Mouse (Mus musculus): ENCODE data around the gene Mgrn1.
A peak's percentile ranks its signal among the peaks of the same experiment; 100 is the strongest.

Gene Mgrn1

DNA sequence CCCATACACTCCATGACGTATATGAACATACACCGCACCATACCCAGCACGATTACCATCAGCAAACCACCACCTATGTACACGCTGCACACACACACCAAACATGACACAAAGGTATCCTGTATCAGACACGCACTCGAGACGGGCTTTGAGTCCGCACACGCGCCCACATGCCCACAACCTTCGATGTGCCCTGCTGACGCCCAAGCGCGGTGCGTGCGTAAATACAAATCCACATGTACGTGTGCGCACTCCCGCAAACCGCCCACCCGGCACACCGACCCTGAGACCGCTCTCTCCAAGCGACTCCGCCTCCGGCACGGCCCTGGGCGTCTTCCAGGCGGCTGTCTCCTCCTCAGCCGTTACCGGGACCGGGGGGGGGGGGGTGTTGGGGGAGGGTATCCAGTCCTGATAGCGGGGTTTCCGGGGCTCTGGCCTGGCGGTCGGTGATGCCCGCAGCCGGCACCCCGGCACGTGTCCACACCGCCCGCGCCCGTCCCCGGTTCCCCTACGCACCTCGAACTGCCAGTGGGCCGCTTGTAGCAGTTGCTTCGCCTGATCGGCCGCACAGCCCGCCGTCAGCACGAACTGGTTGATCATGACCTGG lies 6.8 kb upstream of the Mgrn1 start:
- no peak for DNase-seq (ENCODE audit: low spot score)

DNA sequence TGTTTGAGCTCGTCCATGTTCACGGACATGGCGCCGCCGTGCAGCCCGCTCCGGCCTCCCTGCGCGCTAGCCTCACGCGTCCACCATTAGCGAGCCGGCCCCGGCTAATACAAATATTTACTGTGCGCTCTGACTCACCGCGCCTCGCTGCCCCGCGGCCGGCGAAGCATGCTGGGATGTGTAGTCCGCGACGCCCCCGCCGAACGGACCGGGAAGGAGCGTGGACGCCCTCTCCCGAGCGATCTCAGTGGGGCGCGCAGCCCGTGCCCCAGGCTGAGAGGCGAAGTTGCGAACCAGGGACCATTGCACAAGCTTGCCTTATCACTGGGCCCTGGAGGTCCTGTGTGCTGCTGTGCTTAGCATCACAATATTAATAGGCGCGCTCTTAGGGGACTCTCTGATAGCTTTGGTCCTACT lies 6.3 kb upstream of the Mgrn1 start:
- peak; percentile 83 for DNase-seq (ENCODE audit: low spot score)

DNA sequence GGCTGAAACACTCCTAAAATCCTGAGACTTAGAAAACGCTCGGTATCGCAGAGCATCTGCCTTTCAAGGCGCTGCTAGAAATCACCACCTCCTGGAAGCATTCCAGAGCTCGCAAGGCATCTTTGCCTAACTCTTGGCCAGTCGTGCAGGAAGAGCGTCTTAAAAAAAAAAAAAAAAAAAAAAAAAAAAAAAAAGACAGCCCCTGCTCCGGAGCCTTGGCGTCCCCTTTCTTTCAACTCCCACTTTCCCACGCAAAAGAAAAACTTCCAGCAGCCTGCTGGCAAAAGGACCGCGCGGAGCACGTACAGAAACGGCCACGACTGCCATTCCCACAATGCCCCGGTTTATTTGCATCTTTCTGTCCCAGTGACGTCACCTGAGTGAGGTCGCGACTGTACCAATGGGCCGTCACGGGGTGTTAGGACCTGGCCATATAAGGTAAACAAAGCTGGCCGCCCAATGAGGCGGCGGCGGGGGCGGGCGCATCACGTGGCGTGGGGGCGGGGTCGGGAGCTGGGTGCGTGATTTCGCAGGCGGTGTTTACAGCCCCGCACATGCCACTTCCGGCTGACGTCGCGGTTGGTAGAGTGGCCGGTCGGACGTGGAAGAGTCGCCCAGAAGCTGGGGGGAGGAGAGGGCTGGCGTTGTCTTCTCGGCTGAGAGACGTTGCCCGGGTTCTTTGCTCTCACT lies 5.8 kb upstream of the Mgrn1 start, which contains the start of gene Ubald1:
TSS of gene Ubald1 (minus strand) at position 180 of the 690 bp plus-strand sequence.
- peak; percentile 98 for DNase-seq (ENCODE audit: low spot score)

DNA sequence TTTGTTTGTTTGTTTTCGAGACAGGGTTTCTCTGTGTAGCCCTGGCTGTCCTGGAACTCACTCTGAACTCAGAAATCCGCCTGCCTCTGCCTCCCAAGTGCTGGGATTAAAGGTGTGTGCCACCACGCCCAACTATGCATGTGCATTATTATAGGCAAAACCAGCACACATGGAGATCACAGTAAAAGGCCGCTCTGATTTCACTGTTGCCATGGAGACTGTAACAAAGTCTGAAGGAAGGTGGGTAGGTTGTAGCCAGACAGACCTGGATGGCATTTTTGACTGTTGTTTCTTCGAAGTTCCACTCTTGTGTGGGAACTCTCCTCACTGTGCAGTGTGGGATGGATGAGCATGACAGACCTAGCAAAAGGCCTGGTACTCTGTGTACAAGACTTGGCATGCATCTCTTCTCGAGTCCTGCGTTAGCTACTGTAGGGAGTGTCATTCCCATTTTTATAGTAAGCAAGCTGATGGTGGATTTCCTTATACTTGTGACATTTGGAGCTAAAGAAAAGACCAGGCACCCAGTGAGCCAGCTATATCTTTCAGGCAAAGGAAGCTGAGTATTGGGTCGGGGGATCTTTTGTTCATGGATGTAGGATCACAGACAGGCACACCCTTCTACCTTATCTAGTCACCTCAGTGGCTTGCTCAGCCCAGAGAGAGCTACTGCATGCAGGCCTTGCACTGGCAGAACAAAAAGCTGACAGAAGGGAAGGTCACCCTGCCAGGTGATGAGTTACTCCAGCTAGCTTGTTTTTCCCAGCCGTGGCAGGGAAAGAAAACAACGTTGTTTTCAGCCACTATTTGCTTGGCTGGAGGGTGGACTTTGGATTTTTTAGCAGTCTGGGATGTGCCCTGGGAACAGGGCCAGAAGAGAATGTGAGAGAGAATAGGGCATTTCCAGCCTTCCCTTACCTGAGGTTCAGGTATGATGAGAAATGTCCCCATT lies 4.4 kb upstream of the Mgrn1 start:
- no peak for DNase-seq (ENCODE audit: low spot score)

DNA sequence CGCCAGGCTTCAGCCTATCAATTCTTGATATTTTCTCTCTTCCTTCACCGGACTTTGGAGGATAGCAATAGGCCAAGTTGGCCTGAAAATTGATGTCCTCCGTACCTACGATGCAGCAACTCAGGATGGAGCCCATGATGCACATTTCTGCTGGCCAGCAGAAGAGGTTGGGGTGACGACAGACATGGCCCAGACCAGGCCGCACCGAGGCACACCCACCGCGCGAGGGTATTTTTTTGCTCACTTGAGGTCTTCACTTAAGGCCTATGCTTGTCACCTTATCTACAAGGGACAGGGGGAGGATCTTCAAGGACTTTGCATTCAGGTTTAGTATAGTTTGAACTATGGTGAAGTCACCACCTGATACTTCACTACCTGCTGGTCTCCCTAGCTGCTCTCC lies 1.1 kb upstream of the Mgrn1 start:
- no peak for DNase-seq (ENCODE audit: low spot score)

DNA sequence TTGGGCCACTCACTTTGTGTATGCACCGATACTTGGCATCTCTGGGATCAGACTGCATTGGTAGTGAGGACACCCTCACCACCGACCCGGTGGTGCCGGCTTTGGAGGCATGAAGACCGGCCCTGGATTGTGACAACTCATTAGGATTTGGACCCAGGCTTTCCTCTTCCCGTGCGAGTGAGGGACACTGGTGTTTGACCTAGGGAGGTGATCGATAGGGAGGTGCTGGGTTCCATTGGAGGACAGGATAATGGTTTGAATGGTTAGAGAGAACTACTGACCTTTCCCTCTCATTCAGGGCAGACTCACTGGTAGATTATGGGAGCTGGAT lies 606 bp downstream of the Mgrn1 start:
- no peak for DNase-seq (ENCODE audit: low spot score)

DNA sequence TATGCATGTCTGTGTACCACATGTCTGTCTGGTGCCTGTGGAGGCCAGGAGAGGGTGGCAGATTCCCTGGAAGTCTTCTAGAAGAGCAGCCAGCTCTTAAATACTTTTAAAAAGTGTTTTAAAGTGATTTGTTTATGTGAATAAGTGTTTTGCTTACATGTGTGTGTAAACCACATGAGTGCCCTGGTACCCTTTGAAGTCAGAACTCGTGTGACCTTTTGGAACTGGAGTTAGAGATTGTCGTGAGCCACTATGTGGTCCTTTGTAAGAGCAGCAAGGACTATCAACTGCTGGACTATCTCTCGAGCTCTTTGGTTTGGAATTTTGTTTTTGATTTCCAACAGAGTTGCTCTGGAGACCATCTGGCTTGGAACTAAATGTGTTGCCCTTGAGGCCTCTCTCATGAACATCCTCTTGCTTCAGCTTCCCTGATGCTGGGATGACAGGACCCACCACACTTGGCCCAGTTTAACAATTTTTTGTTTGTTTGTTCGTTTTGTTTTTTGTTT lies 4.2 kb downstream of the Mgrn1 start:
- no peak for DNase-seq (ENCODE audit: low spot score)

DNA sequence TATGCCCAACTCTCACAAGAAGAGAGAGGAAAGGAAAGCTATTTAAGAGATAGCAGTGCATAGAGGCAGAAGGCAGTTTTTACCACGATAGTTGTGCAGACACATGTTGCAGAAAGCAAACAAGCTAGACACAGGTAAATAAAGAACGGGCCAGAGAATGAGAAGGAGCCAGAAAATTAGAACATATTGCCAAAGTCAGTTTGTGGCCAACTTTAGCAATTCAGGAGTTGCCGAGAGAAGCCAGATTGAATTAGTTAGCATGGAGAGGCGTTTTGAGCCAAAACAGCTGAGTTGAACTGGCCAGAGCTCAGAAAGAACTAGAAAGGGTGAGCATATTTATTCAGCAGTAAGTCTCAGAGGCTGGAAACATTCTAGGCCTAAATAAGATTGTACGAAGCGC lies 6.1 kb downstream of the Mgrn1 start:
- no peak for DNase-seq (ENCODE audit: low spot score)

DNA sequence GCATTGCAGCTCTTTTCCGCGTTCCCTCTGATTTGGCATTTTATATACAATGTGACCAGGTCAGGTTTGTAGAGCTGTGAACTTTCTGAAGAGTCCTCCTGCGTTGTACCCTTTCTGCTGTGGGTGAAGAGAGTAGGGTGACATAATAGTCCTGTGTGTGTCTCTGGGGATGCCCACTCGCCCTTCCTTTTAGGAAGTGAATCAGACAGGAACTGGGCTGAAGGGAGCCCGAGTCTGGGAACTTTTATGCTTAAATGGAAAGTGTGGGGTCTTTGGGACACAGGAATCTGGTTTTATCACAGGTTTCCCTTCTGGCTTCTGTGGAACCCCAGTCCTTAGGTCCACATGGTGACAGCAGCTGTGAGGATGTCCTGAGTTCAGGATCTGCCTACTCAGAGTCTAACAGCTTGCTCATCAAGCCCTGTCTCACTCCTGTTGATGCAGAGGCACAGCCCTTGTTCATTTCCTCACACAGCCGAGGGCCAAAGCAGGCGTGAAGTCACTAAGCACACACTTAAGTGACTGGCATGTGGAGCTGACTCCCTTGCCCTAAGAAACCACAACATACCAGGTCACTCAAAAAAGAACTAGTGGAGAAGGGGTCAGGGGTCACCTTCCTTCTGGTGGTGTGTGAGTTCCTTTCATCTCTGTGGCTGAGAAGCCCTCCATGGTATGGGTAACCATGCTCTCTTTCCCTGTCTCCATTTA lies 8.3 kb downstream of the Mgrn1 start:
- no peak for DNase-seq (ENCODE audit: low spot score)

DNA sequence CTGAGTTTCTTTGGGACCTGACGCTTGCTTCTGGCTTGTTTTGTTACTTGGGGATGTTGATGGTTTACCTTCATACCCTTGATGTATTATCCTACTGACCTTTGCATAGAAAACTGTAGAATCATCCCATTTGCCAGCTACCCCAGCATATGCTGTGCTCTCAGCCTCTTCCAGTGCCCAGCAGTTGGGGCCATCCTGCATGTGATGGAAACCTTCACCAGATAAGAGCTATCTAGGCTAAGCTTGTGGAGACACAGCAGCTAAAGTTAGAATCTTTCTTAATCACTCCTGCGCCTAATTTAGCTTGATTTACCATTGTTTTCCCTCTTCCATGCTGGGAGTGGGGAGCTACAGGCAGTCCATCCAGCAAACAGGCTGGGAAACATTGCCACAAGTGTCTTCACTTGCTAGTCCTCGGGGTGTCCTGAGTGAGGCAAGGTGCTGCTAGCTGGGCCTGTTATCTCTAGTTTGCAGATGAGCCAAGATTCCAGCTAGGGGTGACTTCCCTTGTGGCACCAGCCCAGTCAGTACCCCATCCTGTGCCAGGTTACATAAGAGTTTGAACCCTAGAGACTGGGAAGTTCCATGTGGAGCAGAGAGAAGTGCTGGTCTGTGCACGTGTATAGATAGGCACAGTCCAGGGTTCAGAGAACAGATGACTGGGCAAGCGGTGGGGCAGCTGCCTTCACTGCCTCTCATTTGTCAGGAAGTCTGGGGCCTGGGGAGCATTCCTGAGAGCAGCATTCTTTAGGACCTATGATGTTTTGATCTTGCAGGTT lies 10.4 kb downstream of the Mgrn1 start:
- no peak for DNase-seq (ENCODE audit: low spot score)

DNA sequence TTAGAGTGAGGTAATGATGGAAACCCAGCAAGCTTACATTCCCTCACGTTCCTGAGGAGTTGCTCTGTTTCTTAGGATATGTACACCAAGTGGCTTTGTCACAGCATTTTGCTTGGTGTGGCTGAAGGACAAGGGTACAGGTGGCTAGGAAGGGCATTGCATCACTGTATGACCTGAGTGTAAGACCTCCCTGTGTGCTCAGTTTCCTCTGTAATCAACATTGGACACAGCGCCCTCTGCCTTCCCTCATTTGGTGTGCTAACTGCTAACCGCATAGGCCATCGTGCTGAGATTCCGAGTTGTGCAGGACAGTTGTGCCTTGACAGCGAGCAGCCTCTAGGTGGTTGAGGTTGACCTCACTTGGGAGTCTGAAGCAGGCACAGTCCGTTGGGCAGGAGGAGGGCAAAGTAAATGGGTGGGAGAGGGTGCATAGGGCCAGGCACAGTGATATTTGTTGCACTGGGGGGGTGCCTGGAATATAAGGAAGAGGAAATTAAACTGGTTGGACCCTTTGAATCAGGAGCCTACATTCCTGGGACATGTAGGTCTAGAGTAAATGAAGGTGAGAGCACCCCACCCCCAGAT lies 11.2 kb downstream of the Mgrn1 start:
- DNase-seq (ENCODE audit: low spot score) = no peak

DNA sequence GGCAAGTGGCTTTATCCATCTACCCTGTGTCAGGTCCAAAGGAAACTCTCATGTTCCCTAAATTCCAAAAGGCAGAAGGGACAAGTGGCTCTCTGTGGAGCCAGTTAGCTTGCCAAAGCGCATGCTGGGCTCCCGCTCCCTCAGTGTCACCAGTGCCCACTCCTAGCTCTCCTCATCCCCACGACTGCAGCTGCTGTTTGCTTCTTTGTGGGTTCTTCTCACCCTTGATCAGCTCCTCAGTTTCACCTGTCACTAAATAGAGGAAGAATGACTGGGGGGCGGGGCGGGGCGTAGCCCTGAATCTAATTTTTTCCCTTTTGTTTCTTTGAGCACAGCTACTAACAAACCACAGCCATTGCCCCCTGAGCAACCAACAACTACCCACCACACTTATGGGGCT lies 12.8 kb downstream of the Mgrn1 start:
- DNase-seq (ENCODE audit: low spot score) = no peak

DNA sequence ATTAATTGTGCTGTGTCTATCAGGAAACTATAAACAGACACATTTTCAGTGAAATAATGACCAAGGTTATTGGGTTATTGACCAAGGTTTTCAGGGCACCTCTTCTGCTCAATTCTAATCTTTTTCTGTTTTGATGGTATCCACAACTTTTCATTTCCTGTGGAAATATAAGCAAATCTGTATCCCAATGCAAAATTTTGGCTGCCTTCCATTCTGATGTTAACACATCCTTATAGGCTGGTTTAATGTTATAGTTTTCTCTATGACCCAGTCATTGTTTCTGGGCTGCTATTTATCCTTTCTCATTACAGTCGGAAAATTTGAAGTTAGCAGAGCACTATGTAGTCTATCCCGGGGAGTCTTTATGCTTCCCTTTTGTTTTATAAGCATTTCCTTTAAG lies 13.7 kb downstream of the Mgrn1 start:
- no peak for DNase-seq (ENCODE audit: low spot score)

DNA sequence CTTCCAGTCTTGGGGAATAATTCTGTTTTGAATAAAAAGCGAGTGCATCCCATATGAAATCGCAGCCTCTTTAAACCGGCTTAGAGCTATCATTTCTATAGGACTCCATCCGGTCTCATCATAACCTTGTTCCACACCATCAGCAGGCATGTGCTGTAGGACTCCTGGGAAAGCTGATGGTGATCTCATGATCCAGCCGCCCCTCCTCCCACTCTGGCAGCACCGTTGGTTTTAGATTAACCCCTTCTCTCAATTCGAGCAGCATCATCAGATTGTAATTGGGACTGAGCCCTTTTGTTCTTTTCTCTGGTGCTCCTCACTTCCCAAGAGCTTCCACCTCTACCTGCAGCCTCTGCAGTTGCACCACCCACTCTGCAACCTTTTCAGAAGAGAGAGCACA lies 15.1 kb downstream of the Mgrn1 start:
- DNase-seq (ENCODE audit: low spot score) = no peak

DNA sequence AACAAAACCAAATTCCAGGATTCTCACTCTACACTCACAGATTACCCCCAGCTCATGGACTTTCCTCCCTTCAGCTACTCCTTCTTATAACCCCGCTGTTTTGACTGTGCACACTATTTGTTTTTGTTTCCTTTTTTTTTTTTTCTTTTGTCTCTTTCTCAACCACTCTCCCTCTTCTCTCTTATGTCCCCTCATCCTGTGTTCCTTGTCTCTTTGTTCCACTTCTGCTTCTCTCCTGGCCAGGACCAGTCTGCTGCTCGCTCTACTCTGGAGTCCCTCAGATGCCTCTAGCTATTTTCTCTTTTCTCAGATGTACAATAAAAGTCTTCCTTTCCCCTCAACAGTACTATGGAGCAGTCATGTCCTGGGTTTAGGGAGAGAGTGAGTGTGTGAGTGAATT lies 16.3 kb downstream of the Mgrn1 start:
- no peak for DNase-seq (ENCODE audit: low spot score)

DNA sequence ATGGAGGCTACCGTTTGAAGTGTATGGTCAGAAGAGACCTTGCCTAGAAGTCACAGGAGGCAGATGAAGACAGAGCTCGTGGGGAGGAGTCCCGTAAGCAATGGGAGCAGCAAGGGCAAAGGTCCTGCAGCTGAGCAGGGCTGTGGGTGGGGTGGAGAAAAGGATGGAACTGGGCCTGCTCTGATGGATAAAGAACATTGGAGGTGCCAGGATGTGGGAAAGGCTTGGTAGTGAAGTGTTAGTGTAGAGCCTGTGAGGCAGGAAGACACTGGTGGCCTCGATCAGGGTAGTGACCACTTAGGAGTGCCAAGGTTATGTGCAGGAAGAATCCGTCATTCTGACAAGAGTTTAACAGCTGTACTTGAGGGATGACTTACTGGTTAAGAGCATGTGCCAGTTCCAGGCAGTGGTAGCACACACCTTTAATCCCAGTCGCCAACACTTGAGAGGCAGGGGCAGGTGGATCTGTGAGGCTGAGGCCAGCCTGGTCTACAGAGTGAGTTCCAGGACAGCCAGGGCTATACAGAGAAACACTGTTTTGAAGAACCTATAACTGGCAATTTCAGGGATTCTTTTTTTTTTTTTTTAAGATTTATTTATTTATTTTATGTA lies 17.5 kb downstream of the Mgrn1 start:
- no peak for DNase-seq (ENCODE audit: low spot score)

DNA sequence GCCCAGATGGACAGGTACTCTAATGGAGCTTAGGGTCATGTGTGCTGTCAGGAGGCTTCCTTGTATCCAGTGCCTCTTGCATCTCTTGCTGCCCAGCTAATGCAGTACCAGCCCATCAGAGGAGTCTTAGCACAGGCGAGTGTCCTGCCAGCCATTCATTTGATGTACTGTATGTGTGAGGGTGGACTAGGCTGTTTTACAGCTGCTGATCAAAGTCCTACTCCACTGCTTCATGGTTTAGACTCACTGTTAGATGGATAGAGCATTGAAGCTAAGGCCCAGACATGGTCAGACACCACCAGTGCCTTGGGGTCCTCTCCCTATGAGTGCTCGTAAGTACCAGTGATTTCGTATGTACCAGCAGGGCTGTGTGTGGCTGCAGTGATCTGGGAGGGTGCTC lies 18.8 kb downstream of the Mgrn1 start:
- no peak for DNase-seq (ENCODE audit: low spot score)

DNA sequence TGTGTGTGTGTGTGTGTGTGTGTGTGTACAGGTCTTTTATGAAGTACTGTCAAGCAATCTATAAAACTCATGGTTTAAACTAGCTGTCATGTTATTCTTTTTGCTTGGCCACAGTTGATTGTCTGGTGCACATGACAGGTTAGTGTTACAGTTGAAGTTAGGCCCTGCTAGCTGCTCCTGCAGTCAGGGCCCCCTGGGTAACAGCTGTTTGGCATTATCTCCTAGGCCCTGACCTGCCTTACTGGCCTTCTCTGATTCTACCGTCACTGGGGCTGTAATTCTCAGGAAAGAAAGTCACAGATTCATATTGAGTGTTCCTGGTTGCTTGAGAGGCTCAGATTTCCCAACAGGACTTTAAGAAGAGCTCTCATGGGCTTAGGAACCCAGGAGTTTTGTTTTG lies 19.5 kb downstream of the Mgrn1 start:
- DNase-seq (ENCODE audit: low spot score) = no peak

DNA sequence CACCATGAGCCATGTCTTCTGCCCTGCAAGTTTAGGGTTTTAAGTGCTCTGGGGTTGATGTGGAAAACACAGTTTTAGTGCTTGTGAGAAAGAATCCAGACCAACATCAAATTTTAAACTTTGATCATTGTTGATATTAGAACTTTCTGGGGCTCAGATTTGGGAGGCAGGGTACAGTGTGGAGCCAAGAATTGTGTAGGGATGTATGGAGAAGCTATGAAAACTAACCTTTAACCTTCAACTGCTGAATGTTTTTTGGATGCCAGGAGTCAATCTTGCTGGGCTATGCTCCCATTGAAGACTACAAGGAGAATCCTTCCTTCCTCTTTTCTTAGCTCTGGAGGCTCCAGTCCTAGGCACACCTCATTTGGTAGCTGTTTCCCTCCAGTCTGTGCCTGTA lies 20.5 kb downstream of the Mgrn1 start:
- no peak for DNase-seq (ENCODE audit: low spot score)

DNA sequence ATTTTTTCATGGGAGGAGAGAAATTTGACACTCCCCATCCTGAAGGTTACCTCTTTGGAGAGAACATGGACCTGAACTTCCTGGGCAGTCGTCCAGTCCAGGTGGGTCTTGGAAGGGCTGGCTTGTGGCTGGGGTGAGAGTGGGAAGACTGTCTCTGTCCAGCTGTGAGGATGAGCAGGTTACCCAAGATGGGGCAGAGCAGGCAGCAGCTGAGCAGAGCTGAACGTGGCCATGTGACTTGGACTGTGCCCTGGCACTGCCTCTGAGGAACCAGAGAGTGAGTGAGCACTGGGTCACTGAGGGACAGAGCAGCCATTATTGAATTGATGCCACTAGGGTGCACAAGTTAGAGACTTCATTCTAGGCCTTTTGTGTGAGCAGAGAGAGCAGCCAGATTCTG lies 21.3 kb downstream of the Mgrn1 start:
- no peak for DNase-seq (ENCODE audit: low spot score)

DNA sequence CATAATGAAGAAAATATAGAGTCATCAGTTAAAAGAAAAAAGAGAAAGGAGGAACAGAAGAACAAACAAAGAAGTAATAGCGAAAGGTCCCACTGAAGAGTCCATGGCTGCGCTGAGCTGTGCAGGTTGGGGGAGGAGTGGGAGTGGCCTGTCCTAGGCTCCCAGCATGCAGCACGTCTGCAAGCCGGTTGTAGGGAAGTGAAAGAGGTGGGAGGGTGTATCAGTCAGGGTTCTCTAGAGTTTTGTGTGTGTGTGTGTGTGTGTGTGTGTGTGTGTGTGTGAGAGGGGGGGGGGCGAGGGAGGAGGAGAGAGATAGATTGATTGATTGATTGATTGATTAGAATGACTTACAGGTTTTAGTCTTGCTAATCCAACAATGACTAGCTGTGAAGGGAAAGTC lies 21.9 kb downstream of the Mgrn1 start:
- no peak for DNase-seq (ENCODE audit: low spot score)
